Mouse (Mus musculus) mature B cell (primary cell): Measurements from ENCODE around the gene Olfr287.

Source experiments
- in situ Hi-C: fragments of 300-500 bp; cut with MboI; formaldehyde crosslinking; loops from 2 replicates; pipeline ENCODE4 v1.14.3; 2019

Gene Olfr287

DNA sequence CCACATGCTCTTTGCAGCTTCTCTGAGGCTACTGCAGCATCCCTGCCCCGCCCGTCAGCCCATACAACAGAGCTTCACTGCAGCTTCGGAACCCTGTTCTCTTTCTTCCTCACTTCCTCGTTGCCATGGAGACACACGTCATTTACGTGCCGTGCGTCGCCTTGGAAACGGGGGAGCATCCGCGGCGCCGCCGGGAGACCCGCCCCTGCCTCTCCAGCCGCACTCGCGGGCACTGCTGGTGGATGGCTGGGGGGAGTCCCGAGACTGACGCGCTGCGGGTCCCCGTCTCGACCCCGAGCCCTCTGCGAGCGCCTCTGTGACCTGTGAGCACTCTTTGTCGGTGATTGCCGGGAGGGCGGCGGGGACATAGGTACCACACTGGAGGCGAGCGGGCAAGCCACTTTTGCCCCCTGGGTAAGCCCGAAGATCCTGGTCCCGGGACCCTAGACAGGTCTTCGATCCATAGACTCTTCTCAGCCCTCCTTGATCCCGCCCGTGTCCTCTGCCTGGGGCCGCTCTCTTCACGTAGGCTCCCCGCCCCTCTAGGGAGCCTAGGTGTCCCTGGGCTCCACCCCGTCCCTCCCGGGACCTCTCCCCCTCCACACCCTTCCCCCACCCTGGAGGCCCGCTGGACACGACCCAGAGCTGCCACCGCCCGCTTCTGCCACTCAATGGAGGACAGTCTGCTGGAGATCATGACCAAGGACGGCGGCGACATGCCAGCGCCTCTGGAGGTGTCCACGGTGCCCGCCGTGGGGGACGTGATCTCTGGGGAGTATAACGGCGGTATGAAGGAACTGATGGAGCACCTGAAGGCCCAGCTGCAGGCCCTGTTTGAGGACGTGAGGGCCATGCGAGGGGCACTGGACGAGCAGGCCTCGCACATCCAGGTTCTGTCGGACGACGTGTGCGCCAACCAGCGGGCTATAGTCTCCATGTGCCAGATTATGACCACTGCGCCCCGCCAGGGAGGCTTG is 52.9 kb downstream of the Olfr287 start:
- in situ Hi-C loops: no loop called here

DNA sequence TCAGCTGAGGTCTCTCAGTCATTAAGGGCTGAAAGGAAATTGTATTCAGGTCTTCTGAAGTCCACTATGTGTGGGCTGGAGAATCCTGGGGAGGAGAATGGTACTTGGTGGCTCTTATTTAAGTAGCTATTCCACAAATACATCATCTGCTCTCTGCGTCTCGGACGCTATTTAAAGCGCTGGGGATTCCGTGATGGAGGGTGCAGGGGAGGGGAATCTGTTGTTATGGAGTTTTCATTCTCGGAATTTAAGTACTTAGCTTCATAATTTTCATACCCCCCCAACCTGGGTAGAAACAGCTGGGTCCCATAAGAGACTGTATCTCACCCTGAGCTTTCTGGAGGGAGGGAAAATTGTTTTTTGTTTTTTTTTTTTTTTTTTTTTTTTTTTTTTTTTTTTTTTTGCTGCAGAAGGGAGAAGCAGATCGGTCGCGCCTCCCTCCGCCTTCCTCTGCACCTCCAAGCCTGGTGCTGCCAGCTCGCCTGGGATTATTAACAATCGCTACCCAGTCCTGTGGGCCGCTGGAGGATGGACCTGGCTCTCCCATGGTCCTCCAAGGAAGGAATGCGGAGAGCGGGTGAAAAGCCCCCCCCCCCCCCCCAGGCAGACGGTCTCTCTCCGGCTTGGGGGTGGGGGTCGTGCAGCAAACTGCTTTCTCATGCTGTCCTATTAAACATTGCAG is 53.8 kb downstream of the Olfr287 start, which contains the start of gene Ccdc184:
Gene Ccdc184 (plus strand): TSS at position 196 of the 682 bp plus-strand sequence.
- in situ Hi-C loops: no loop called here

DNA sequence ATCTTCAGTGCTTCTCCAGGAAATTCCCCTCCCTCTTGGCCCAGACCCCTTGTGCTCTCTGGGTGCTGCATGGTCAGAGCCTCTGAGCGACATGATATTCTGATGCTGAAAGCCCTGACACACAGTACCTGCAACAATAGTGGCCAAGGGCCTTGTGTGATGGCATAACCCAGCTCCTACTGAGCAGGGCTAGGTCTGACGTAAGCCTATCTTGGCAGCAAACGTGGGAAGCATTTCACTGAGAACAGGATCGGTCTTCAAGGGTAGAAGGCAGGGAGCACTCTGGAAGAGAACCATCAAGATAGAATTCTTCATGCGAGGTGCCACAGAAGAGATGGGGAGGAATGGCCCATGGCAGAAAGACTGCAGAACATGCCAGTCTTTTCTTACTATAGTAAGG is 55.3 kb downstream of the Olfr287 start, which contains the start of gene Asb8:
Gene Asb8 (minus strand): TSS at position 101 of the 400 bp plus-strand sequence.
- in situ Hi-C loops: no loop called here

DNA sequence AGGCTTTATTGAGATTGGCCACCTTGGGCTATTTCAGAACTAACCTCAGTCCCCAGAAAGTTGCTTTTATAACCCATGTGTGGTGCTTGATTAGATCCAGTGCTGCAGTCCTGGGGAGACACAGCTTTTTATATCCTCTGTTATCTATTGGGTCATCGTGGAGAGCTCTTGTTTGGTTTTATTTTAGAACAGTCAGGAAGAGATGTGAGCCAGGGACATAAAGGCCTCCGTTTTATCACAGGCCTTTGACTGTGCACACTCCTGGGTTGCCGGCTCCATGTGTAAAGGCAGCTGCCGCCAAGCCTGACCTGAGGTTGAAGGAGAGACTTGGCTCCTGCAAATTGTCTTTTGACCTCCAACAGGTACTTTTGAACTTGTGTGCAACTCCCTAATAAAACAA is 58.3 kb downstream of the Olfr287 start:
- in situ Hi-C loops: no loop called here

DNA sequence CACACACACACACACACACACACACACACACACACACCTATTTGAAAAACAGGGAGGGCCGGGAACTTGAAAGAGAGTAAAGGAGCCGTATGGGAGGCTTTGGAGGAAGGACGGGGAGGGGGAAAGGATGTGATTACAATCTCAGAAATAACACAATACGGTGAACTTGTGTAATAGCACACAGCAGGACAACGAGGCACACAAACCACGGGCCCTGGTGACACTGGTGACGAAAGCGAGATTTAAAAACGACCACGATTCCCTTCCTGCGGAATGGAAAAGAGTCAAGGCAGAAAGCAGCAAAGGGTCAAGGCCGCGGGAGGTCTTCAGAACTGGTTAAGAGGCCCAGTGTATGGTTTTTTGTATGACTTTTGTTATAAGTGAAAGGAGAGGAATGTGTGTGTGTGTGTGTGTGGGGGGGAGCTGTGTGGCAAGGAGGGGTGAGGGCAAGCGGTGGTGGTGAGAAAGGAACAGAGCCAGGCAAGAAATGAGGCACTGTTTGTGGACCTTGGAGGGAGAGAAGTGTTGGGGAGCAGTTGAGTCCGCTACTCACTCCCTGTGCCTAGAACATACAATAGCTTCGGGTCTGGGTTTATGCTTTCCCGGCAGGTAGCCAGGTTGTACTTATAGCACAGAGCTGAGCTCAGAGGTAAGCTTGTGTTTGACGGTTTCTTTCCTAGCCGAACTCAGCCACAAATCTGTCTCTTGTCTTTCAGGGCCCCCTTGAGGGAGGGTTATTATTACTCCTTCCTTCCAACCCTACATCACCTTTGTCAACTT is 59.6 kb downstream of the Olfr287 start:
- in situ Hi-C loops: no loop called here

DNA sequence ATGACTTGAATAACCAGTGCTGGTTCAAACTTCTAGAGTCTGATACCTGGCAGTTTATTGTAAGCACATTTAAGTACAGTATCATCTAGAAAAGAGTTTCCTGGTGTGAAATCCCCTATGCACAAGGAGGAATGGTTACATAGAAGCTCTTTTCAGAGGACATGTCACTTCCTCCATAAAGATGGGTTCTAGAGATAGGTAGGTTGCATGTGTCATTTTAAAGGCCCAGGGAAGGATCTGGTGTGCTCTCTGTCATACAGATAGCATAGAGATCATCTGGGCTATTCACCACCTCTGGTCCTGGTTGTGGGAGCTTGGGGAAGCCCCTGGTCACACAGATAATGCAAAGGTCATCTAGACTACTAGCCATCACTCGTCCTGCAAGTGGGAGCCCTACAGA is 63.6 kb downstream of the Olfr287 start:
- in situ Hi-C loops: no loop called here
